Mouse (Mus musculus) lung, postnatal 14 days (tissue): ENCODE data around the gene Zbtb32.
A peak's percentile ranks its signal among the peaks of the same experiment; 100 is the strongest.

Experiments
- DNase-seq: peaks from one replicate; pipeline ENCODE4 v3.0.0; 2021

Gene Zbtb32

DNA sequence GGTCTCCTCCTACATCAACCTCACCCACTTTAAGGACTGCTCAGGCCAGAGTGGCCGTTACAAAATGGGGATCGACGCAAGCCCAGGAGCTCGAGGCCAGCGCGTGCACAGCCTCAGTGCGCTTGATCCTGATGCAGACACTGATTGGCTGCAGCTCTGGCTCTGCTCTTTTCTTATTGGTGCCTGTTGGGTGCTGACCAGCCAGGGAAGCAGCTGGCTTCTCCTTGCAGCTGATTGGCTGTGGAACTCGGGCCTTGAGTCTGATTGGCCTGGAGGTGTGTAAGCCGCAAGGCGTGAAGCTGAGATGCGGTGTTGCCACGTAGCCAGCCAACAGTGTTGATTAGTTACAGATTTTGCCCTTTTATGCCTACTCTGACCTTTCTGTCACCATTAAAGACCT lies at the start of gene Zbtb32:
Gene Zbtb32 (minus strand): TSS at position 124 of the 400 bp plus-strand sequence.
- DNase-seq, result no peak

DNA sequence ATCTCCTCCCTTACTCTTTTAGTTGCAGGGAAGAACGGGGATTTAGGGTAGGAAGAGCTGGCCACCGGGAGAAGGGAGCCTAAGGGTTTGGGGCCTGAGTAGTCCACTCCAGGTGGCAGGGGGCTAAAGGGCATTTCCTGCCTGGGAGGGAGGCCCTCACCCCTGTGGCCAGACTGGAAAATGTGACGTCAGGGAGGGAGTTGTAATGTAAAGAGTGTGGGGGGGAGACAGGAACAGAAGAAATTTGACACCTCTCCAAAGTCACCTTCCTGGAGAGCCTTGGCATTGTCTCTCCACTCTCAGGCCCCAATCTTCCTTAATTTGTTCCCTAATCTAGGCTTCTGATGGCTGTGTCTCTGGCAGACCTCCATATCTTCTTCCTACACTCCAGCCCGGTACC lies 40.4 kb upstream of the Zbtb32 start:
- DNase-seq, result no peak

DNA sequence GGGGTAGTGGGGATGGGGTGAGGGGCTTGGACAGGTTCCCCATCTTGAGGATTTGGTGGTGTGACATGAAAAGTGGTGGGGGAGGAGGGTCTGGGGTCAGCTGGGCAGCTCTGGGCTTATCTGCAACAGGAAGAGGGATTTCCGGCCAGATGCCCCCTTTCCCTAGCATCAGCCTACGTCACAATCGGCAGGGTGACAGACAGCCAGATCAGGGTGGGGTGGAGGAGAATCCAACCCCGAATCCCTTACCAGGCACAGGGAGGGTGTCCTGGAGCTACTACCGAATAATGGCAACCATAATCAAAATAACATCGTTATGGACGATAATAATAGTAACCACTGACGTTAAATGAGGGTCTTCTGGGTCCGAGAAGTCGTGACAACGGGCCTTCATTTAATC lies 37.7 kb upstream of the Zbtb32 start:
- no peak for DNase-seq

DNA sequence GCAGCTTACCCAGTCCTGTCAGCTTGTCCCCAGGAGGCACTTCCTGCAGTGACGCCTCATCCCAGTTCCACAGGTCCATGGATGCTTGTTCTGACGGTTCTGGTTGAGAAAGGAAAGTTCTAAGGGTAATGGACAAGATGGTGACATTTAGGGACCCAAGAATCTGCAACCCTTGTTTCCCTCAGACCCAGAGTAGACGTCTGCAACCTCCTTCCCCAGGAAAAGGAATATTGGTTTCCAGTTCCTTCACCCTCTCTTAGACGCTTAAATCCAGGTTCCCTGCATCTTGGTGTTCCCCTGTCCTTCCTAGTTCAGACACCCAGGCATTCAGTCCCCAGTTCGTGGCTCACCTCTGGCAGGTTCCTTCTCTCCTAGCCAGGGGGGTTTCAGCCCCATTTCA lies 37.0 kb upstream of the Zbtb32 start, which contains the start of gene Etv2:
Gene Etv2 (minus strand): TSS at position 101 of the 400 bp plus-strand sequence.
- DNase-seq, result no peak

DNA sequence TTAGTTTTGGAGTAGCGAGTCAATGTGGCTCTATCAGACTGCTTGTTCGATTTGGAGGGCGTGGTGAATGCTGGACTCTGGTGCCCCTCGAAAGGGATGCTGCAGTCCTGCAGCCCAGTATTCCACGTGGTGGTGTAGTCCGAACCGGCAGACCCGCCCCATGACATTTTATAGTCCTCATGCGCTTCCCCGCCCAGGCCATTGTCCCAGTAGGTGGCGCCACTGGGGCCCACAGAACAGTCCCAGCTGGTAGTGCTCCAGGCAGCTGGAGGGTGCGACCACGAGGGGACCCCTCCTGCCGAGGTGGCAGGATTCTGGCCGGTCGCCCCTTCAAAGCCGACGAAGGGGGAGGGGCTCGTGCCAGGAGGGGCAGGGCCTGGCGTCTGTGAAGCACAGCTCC lies 35.9 kb upstream of the Zbtb32 start:
- DNase-seq, result peak; percentile 38

DNA sequence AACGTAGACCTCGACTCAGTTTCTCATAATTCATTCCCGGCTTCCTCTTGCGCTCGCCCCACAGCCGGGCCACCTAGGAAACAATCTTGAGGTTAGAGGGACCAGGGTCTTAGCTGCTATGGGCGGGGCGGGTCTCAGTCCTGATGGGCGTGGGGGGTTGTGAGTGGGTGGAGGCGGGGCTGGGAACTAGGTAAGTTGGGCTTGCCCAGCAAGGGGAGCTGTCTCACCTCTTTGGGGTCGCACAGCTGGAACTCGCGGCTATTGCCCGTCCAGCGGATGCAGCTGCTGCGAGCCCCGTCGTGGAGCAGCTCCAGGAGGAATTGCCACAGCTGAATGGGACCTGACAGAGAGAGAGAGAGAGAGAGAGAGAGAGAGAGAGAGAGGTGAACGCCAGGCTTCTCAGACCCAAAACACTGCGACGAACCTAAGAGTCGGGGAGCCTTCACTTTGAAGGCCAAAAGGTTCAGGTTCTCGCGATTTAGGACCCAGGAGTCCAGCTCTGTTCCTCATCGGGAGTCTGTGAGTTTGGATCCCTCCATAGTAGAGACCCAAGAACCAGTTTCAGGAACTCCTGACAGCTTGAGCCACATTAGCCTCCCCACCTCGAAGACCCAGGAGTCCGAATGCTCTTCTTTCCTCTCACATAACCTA lies 35.2 kb upstream of the Zbtb32 start:
- DNase-seq, result no peak

DNA sequence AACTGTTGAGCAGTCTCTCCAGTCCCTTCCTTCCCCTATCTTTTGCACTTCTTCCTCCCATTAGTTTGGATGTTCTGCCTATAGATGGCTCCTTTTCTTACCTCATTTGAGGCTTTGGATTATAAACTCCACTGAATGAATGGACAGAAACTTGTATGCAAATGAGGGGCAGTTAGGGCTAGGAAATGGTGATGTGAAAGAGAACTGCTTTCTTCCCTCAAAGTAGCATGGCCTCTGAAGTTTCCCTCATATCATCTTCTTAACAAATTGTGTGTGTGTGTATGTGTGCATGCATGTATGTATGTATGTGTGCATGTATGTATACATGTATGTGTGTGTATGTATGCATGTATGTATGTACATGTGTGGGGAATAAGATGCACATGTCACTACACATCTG lies 30.3 kb upstream of the Zbtb32 start:
- DNase-seq, result no peak

DNA sequence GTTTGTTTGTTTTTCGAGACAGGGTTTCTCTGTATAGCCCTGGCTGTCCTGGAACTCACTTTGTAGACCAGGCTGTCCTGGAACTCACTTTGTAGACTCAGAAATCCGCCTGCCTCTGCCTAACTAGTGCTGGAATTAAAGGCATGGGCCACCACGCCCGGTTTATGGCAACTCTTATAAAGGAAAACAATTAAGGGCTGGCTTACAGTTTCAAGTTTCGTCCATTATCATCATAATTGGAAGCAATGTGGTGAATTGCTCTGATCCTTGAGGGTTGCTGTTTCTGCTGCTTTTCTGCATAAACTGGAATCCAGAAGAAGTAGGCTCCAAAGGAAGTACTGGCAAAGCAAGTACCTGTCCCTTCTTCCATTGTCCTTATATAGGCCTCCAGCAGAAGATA lies 27.9 kb upstream of the Zbtb32 start:
- no peak for DNase-seq

DNA sequence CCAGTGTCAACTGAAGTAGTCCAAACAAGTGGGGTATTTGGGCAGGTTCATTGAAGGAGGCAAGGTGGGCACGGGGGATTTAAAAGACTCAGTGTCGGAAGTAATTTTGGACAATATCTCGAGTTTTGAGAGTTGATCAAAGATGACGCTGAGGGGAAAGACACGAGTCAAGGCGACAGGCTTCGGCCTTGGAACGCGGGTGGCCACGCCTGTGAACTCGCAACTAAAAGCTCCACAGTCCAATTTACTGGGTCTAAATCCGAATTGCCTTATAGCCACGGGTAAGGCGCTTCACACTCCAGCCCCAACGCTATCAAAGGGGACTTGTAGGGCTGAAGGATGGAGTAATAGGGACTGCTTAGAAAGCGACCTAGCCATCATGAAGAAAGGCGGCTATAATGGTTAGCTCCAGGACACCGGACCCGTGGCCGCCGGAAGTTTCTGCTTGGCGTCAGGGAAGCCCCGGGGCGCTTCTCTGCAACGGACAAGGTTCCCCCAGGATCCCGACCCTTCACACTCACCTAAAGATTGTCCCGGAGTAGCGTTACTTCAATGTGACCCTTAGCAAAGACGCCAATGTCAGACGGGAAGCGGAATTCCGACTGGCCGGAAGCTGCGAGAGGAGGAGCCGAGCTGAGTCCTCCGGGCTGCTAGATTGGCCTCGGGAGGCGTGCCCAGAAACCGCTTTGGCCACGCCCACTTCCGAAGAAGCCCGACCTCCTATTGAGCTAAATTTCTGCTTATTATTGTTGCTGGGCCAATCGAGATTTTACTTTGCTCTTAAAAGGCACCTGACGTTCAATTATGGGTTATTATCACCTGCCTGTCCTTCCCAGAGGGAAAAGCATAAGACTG lies 27.0 kb upstream of the Zbtb32 start, which contains the start of gene Cox6b1:
Gene Cox6b1 (minus strand): TSS at position 622 of the 855 bp plus-strand sequence.
- DNase-seq, result peak; percentile 87

DNA sequence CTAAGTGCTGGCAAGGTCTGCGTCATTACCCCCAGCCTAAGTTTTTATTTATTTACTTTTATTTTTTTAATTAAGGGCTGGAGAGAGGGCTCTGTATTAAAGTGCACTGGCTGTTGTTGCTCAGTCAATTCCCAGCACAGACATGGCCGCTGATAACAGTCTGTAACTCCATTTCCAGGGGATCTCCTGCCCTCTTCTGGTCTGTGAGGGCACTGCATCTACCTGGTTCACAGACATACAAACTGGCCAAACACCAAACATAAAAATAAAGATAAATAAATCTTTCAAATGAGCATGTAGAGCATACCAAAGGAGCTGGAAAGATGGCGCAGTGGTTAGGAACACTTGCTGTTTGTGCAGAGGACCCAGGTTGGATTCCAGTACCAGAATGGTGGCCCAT lies 20.5 kb upstream of the Zbtb32 start:
- peak; percentile 27 for DNase-seq

DNA sequence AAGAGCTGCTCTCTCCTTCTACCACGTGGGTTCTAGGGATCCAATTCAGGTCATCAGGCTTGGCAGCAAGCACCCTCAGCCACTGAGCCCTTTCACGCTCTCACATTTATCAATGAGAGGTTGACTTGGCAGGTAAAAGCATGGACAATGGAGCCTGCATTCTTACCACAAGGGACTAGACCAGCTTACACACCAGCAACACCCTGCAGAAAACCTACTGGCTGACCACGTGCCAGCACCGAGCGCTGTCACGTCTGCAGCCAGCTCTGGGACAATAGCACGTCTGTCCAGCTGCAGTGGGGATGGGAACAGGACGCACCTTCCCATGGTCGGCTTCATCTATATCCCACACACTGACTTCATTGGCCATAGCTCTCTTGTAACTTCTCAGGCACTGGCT lies 19.9 kb upstream of the Zbtb32 start:
- no peak for DNase-seq

DNA sequence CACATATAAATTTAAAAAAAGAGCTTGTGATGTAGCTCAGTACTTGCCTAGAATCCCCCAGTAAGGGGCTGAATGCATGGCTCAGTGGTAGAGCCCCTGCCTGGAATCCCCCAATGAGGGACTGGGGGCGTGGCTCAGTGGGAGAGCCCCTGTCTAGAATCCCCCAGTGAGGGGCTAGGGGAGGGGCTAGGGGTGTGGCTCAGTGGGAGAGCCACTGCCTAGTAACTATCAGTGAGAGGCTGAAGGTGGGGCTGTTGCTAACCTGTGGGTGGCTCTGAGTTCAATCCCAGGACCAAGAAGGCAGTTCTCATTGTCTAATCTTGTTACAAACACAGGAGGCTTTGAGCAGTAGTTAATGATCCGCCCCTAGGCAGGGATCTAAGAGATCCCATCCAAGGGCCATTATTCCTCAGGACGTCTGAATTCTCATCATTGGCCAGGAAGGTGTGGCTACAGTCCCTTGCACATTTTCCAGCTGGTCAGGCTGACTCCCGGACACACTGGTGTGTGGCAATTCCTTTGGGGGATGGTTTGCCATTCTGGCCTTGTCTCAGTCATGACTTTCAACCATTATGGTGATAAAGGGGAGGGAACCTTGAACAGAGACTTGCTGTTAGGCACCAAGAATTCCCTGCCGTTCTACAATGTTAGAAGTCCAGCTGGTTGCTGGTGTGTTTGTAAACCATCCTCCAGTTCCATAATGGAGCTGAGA lies 16.5 kb upstream of the Zbtb32 start:
- DNase-seq, result no peak

DNA sequence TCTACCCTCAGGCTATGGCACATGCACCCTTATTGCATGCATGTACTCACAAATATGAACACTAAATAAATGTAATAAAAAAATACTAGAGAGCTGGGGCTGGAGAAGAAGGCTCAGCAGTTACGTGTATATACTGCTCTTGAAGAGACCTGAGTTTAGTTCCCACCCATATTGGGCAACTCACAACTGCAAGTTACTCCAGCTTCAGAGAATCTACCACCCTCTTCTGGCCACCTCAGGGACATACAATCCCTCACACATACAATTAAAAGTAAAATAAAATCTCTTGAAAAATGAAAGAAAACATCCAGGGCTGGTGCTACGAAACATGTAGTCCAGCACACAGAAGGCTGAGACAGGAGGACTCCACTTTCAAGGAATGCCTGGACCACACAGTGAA lies 15.7 kb upstream of the Zbtb32 start:
- DNase-seq, result no peak

DNA sequence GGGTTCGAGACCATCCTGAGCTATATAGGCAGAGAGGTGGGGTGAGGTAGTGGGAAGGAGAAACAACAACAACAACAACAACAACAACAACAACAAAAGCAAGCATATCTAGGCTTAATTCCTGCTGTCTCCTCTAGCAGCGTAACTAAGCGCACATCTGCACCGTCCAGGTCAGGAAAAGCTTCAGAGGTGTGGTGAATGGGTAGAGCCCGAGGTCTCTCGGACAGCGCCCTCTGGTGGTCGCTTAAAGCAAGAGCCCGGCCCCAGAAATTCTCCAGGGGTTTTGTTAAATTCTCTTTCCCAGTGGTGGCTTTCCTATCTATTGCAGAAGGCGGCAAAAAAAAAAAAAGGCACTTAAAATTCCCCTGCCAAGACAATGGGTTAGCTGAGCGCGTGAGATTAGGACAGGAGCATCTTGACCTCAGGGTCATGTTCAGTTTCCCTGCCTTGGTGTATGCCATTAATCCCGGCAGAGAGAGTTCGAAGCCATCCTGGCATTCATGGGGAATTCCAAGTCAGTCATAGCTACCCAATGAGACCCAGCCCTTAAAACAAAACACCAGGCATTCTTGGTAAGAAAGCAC lies 14.9 kb upstream of the Zbtb32 start:
- DNase-seq, result peak; percentile 72

DNA sequence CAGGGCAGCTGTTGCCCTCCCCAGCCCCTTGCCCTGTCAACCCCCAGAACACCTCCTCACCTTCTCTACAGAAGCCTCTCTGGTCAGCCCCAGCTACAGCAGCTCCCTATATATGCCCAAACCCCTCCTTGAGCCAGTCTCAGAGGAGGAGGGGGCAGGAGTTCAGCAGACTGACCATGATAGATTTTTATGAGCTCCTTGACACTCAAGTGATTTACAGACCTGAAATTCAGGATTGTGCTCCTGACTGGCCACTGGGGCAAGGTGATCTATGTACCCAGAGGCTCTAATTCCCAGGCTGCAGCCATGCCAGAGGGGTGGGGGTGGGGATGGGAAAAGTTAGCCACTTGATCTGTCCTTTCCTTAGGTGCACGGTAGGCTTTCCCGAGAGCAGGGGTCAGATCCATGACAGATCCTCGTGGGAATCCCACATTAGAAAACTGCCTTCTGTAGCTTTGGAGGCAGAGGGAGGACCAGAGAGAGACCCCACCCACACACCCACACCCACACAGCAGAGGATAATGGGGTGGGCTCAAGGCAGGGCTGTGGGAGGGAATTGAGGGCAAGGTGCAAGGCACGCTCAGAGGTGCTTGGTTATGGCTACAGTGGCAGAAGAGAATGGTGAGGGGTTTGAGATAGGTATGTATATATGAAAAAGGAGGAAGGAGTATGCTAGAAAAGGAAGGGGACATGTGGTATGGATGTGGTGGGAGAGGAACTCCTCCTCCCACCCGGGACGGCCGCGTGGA lies 14.1 kb upstream of the Zbtb32 start, which contains the start of gene Upk1a:
Gene Upk1a (minus strand): TSS at position 194 of the 749 bp plus-strand sequence.
- DNase-seq, result no peak

DNA sequence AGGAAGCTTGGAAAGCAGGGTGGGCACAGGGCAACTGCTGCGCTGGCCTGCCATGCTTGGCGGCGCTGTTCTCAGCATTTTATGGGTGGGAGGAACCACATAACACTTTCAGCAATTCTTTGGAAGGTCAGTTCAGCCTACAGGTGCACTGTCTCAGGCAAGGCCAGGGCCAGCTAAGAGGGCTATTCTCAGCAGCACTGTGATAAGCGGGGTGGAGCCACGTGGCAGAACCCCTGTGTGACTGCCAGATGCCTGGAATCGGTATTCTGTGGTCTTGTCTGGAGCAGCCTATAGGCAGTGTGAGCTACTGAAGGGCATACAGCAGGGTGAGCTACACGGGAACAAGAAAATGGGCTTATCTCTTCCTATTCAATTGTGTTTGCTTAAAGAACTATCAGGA lies 11.3 kb upstream of the Zbtb32 start:
- DNase-seq, result no peak

DNA sequence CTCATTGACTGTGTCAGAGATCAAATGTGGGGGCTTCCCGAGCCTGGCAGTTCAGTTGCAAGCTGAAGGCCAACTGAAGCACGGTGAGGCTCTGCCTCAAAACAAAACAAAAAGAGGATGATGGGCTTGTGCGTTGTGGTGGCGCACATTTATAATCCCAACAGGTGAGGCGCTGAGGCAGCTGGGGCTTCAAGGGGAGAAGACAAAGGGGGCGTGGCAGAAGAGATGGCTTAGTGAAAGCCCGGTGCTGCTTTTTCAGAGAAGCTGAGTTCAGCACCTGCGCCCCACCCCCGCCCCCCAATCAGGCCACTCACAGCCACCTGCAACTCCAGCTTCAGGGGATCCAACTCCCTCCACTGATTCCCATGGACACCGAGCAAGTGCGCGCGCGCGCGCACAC lies 9.8 kb upstream of the Zbtb32 start:
- no peak for DNase-seq

DNA sequence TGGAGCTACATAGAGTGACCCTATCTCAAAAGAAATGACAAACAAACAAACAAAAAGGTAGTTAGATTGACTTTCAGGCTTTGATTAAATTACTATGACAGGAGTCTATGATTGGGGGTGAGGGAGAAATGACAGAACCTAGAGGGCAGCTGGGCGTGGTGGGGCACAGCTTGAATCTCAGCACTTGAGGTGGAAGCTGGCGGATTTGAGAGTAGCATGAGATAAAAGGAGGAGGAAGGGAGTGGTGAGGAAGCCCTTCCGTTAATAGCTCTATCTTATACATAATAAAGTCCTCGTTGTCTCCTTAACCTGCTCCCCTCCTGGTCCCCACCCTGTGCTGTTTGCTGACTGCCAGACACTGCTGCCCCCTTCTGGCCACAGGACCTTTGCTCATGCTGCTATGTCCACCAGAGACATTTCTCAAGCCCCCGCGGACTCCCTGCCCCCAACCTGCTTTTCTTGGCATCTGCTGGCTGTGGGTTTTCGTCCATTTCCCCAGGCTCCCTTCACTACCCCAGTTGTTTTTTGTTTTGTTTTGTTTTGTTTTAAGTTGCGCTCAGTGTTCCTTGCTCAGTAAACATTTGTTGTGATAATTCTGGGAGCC lies 9.1 kb upstream of the Zbtb32 start:
- peak; percentile 78 for DNase-seq

DNA sequence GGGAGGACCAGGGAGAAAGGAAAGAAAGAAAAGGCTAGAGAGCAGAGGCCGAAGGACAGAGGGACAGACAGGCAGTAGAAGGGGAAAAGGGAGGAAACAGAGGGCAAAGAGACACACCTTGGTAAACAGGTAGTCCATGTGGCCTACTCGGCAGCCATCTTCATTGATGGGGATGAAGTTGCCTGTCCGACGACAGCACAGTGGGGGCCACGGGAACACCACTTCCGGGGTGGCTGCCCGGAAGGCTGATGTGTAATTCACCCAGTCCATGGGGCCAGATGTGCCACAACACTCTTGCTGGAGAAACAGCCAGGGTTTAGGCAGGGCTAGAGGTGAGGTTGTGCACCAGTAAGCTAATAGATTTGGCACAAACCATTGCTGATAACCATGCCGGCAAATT lies 6.2 kb upstream of the Zbtb32 start:
- DNase-seq, result no peak

DNA sequence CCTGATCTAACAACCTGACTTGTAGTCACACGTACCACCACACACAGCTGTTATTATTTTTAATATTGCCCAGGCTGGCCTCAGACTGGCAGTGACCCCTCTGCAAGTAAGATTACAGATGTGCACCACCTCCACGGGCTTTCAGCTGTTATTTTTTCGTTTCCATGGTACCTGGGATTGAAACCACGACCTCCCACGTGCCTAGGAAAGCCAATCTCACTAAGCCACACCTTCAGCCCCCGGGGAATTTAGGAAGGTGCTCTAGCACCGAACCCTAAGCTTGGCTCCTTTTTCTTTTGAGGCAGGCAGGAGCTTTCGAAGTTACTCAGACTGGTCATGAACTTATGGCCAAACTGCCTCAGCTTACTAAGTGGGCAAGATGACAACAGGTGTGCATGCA lies 5.7 kb upstream of the Zbtb32 start:
- no peak for DNase-seq

DNA sequence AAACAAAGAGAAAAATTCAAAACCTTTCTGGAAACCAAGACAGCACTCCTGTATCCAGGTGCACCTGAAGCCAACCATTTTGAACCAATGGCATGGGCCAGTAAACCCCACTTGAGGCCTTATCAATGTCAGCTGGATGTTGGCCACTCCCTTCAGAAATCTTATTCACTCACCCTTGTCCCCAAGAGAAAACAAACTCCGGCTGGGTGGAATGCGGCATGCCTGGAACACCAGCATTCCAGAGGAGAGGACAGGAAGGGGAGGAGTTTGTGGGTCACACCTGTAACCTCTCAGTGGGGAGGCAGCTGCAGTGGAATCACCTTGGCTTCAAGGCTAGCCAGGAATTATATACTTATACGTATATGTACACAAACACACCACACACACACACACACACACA lies 3.9 kb upstream of the Zbtb32 start:
- peak; percentile 72 for DNase-seq

DNA sequence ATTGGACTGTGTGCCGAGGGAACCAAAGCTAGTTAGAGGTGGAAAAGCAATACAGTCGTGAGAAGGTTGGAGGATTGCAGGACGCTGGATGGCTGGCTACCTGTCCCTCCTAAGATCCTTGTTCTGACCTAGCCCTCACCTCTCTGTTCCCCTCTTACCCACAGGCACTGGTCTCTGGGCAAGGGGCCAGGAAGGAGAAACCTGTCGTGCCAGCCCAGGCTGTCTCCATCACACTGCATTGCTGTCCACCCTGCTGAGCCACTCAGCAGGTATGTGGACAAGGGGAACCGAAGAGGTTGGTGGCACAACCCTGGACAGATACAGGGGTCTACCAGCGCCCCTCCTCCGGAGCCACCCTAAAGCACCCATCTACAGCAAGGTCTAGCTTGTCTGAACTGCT lies 1.9 kb upstream of the Zbtb32 start:
- DNase-seq, result peak; percentile 78
